Mouse (Mus musculus): ENCODE data around the gene Bola3. TPM values are rescaled to one million over a fixed set of nuclear protein-coding genes. Genes with fewer than 3 reads are reported as not detected.

Bola3 gene
- polyA plus RNA-seq, 1 experiment from 2014 or later: 118 TPM

DNA sequence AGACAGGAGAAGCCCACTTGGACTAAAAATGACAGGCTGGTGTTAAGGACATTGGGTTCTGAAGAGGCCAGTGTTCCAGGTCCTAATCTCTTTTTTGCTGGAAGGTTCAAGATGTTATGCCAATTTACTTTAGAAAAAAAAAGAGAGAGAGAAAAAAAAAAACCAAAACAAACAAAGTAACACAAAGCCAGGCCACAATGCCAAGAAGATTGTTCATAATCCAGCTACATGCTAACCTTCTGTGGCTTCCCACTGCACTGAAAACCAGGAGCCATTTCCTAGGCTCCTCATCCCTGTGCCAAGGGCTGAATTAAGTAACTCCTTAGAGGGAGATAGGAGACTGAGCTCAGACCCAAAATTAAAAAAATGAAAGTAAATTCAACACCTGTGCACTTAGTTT is 33.7 kb upstream of the Bola3 start:
- Histone ChIP-seq H3K4me3 (ENCODE audit: low read depth, low read length) (no peak overlapping the region), H3K9me3 (ENCODE audit: control insufficient read depth, low read depth, low read length) (no peaks in the 10 kb centered on the region), H3K4me2 (replicated peaks; ENCODE audit: low read depth, low read length) (no peak overlapping the region), H3K9ac (replicated peaks; ENCODE audit: low read depth, low read length) (no peak overlapping the region), H3K36me3 (ENCODE audit: control insufficient read depth, insufficient read depth, low read length) (peaks cover 9% of the 10 kb centered on the region), H3K27ac (ENCODE audit: low read length) (no peak overlapping the region), H3K4me1 (ENCODE audit: control insufficient read depth, insufficient read depth, low read length) (peaks cover 12% of the 10 kb centered on the region; the same call in 1 of the 2 replicates), H3K27me3 (ENCODE audit: control insufficient read depth, insufficient read depth, low read length) (no peaks in the 10 kb centered on the region)
- ATAC-seq (ENCODE audit: insufficient number of reproducible peaks, insufficient read depth, low FRiP score, low read depth): no peak

DNA sequence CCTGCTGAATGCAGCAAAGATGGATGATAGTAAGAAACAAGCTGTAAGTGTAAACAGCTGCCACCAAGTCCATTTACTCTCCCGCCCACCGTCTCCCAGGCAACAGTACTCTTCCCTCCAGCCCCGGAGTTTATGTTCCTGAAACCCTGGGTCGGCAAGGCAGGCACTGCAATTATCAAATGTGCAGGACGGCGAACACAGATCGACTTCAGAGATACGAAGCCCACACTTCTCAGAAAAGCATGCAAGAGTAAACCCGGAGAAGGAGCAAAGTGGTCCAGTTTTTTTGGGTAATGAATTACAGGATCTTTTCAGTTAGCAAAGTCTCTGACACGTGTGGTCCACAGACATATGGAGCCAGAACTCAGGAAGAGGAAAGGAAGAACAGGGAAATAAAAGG is 32.9 kb upstream of the Bola3 start:
- ATAC-seq (ENCODE audit: insufficient number of reproducible peaks, insufficient read depth, low FRiP score, low read depth): no peak
- Histone ChIP-seq H3K27ac (ENCODE audit: low read length) (no peak overlapping the region), H3K4me1 (ENCODE audit: control insufficient read depth, insufficient read depth, low read length) (peaks cover 12% of the 10 kb centered on the region; the same call in 1 of the 2 replicates), H3K27me3 (ENCODE audit: control insufficient read depth, insufficient read depth, low read length) (no peaks in the 10 kb centered on the region), H3K9ac (replicated peaks; ENCODE audit: low read depth, low read length) (no peak overlapping the region), H3K4me2 (replicated peaks; ENCODE audit: low read depth, low read length) (peak overlapping the region; percentile 82), H3K36me3 (ENCODE audit: control insufficient read depth, insufficient read depth, low read length) (peaks cover 9% of the 10 kb centered on the region), H3K9me3 (ENCODE audit: control insufficient read depth, low read depth, low read length) (no peaks in the 10 kb centered on the region), H3K4me3 (ENCODE audit: low read depth, low read length) (peak overlapping the region; percentile 11)
- 4% methylated on average over 10 of the region's 10 CpGs for WGBS

DNA sequence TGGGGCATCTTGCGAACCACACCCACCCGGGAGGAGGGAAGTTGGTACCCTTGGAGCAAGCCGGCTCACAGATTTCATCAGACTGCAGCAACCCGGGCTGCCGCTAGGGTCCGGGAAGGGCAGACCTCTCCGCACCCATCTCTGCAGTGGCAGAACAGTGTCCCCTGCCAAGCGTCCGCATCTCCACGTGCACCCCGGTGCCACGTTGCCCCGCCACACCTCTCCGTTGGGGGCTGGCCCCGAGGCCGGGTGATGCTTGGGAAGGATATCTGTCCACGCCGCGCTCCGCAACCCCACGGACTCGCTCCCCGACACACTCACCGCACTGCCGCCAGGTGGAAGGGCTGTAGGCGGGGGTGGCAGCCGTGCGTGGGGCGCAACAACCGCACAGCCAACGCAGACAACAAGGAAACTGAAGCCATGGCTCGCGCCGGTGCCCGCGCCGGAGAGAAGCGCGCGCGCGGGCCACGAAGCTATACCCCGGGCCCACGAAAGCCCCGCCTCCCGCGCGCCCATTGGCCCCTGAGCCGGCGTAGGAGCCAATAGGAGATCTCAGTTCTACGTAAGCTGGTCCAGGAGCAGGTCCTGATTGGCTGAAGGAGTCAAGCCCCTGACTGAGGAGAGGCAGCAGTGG is 31.7 kb upstream of the Bola3 start:
- H3K4me2 ChIP-seq (replicated peaks; ENCODE audit: low read depth, low read length): peak overlapping the region; percentile 82
- peak overlapping the region; percentile 95 for H3K4me3 ChIP-seq (ENCODE audit: low read depth, low read length)
- peak; percentile 98 for ATAC-seq (ENCODE audit: insufficient number of reproducible peaks, insufficient read depth, low FRiP score, low read depth)
- H3K9me3 ChIP-seq (ENCODE audit: control insufficient read depth, low read depth, low read length): no peaks in the 10 kb centered on the region
- peaks cover 12% of the 10 kb centered on the region; the same call in 1 of the 2 replicates for H3K4me1 ChIP-seq (ENCODE audit: control insufficient read depth, insufficient read depth, low read length)
- H3K36me3 ChIP-seq (ENCODE audit: control insufficient read depth, insufficient read depth, low read length): no peaks in the 10 kb centered on the region; the same call in 1 of the 2 replicates
- H3K9ac ChIP-seq (replicated peaks; ENCODE audit: low read depth, low read length): peak overlapping the region; percentile 53
- WGBS: under 1% methylated on average over 52 of the region's 52 CpGs
- H3K27me3 ChIP-seq (ENCODE audit: control insufficient read depth, insufficient read depth, low read length): no peaks in the 10 kb centered on the region
- H3K27ac ChIP-seq (ENCODE audit: low read length): no peak overlapping the region

DNA sequence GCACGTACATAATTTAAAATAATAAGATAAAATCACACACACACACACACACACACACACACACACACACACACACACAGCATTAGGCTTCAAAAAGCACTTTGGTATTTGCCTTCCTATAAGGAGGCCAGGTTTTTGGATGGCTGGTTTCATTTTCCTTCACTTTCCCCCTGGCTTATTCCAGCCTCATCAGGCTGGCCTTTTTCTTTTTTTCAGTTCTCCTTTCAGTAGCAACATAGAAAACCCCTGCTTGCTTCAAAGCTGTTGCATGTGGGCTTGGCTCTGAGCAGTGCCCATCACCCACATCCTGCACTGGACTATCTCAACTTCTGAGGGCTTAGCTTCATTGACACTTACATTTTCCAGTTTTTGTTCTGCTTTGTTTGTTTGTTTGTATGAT is 27.0 kb upstream of the Bola3 start:
- H3K4me2 ChIP-seq (replicated peaks; ENCODE audit: low read depth, low read length): no peak overlapping the region
- peaks cover 6% of the 10 kb centered on the region; the same call in 1 of the 2 replicates for H3K4me1 ChIP-seq (ENCODE audit: control insufficient read depth, insufficient read depth, low read length)
- no peak for ATAC-seq (ENCODE audit: insufficient number of reproducible peaks, insufficient read depth, low FRiP score, low read depth)
- no peaks in the 10 kb centered on the region for H3K27me3 ChIP-seq (ENCODE audit: control insufficient read depth, insufficient read depth, low read length)
- no peak overlapping the region for H3K27ac ChIP-seq (ENCODE audit: low read length)
- no peaks in the 10 kb centered on the region for H3K9me3 ChIP-seq (ENCODE audit: control insufficient read depth, low read depth, low read length)
- 42% methylated on average over 1 of the region's 1 CpGs for WGBS
- no peak overlapping the region for H3K9ac ChIP-seq (replicated peaks; ENCODE audit: low read depth, low read length)
- no peak overlapping the region for H3K4me3 ChIP-seq (ENCODE audit: low read depth, low read length)
- H3K36me3 ChIP-seq (ENCODE audit: control insufficient read depth, insufficient read depth, low read length): no peaks in the 10 kb centered on the region

DNA sequence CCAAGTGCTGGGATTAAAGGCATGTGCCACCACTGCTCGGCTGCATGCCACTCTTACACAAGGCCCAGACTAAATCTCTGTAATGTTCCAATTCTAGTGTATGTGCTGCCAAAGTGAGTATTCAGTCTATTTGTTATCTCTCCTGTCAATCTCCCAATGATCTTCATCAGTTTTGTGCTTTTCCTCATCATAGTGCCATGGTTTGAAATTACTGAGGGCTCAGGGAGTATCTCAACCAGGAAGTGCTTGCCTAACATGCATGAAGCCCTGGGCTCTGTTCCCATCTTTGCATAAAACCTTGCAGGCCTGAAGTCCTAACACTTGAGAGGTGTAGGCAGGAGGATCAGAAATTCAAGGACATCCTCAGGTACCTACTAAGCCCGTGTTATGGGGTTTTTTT is 26.2 kb upstream of the Bola3 start:
- H3K4me1 ChIP-seq (ENCODE audit: control insufficient read depth, insufficient read depth, low read length): peaks cover 9% of the 10 kb centered on the region; the same call in 1 of the 2 replicates
- no peaks in the 10 kb centered on the region for H3K9me3 ChIP-seq (ENCODE audit: control insufficient read depth, low read depth, low read length)
- no peaks in the 10 kb centered on the region for H3K36me3 ChIP-seq (ENCODE audit: control insufficient read depth, insufficient read depth, low read length)
- H3K27ac ChIP-seq (ENCODE audit: low read length): no peak overlapping the region
- no peak for ATAC-seq (ENCODE audit: insufficient number of reproducible peaks, insufficient read depth, low FRiP score, low read depth)
- no peak overlapping the region for H3K4me2 ChIP-seq (replicated peaks; ENCODE audit: low read depth, low read length)
- no peak overlapping the region for H3K9ac ChIP-seq (replicated peaks; ENCODE audit: low read depth, low read length)
- 64% methylated on average over 2 of the region's 2 CpGs for WGBS
- no peak overlapping the region for H3K4me3 ChIP-seq (ENCODE audit: low read depth, low read length)
- H3K27me3 ChIP-seq (ENCODE audit: control insufficient read depth, insufficient read depth, low read length): no peaks in the 10 kb centered on the region

DNA sequence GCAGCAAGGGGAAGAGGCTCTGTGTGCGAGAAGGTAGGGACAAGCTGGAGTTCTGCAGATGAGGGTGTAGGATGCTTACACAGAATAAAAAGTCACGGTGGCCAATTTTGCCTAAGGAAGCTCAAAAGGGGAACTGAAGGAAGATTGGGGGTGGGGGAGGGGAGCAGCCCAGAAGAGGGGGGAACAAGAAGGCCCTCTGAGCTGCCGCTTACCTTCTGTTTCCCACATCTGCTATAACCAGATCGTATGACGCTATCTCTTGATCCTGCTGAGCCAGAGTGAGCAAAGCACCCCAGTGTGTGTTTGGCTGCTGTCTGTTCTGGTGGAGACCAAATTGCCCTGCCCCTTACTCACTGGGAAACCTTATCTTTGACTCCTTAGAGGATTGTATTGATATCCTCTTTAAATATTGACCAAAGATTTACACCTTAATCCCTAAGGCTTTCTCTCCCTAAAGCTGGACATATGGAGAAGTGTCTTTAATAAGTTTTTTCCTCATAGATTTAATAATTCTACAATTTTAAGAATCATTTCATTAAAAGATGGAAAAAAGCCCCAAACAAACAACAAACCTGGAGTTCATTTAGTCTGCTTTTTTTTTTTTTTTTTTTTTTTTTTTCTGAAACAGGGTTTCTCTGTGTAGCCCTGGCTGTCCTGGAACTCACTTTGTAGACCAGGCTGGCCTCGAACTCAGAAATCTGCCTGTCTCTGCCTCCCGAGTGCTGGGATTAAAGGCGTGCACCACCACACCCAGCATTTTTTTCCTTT is 25.1 kb upstream of the Bola3 start:
- Histone ChIP-seq H3K9ac (replicated peaks; ENCODE audit: low read depth, low read length) (no peak overlapping the region), H3K27ac (ENCODE audit: low read length) (no peak overlapping the region), H3K27me3 (ENCODE audit: control insufficient read depth, insufficient read depth, low read length) (no peaks in the 10 kb centered on the region), H3K9me3 (ENCODE audit: control insufficient read depth, low read depth, low read length) (no peaks in the 10 kb centered on the region), H3K4me1 (ENCODE audit: control insufficient read depth, insufficient read depth, low read length) (peaks cover 9% of the 10 kb centered on the region; the same call in 1 of the 2 replicates), H3K36me3 (ENCODE audit: control insufficient read depth, insufficient read depth, low read length) (no peaks in the 10 kb centered on the region; the same call in 1 of the 2 replicates), H3K4me3 (ENCODE audit: low read depth, low read length) (no peak overlapping the region), H3K4me2 (replicated peaks; ENCODE audit: low read depth, low read length) (no peak overlapping the region)
- ATAC-seq (ENCODE audit: insufficient number of reproducible peaks, insufficient read depth, low FRiP score, low read depth): no peak
- WGBS: 57% methylated on average over 8 of the region's 8 CpGs

DNA sequence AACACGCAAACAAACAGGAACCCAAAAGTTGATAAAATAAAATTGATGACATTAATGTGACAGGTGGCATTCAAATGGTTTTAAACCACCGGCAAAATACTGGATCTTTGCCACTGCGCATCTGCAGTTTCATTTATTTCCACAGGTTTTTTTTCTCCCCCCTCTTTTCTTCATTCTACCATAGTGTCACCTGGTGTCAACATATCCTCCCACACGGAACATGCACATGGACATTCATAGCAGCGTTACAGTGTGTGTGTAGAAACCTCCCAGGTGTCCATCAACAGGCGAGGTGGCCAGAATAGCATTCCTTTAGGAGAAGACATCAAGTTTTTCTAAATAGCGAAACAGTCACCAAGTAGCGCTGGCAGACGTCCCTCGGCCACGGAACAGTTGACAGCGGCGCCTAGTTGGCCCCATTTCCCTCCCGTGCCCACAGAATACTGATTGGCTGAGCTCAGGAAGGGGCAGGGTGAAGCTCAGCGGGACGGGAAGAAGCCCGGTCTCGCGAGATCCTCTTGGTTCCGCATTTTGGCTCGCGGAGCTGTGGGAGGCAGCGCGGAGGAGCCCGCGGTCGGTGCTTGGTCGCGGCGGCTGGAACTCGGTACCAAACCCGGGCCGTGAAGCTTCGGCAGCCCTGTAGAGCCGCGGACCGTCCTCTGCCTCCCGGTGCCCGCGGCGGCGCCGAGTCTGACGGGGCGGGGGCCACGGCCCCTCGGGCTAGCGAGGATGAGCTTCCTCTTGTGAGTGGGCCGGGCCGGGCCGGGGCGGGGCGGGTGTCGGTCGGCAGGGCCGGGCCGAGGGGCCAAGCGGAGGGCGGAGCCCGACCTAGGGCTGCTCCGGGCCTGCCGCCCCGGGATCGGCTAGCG is 23.2 kb upstream of the Bola3 start, which contains the start of the genes Mthfd2 and Mob1a:
TSS of gene Mthfd2 (minus strand) at position 384 of the 869 bp plus-strand sequence.
TSS of gene Mob1a (plus strand) at position 492 of the 869 bp plus-strand sequence.
- peaks cover 8% of the 10 kb centered on the region for H3K36me3 ChIP-seq (ENCODE audit: control insufficient read depth, insufficient read depth, low read length)
- H3K4me2 ChIP-seq (replicated peaks; ENCODE audit: low read depth, low read length): peak within 1 kb of the TSS; percentile 82
- WGBS: under 1% methylated on average over 65 of the region's 65 CpGs
- H3K27ac ChIP-seq (ENCODE audit: low read length): peak within 1 kb of the TSS; percentile 93
- peak within 1 kb of the TSS; percentile 94 for H3K4me3 ChIP-seq (ENCODE audit: low read depth, low read length)
- peaks cover 9% of the 10 kb centered on the region; the same call in 1 of the 2 replicates for H3K4me1 ChIP-seq (ENCODE audit: control insufficient read depth, insufficient read depth, low read length)
- no peaks in the 10 kb centered on the region for H3K27me3 ChIP-seq (ENCODE audit: control insufficient read depth, insufficient read depth, low read length)
- ATAC-seq (ENCODE audit: insufficient number of reproducible peaks, insufficient read depth, low FRiP score, low read depth): peak; percentile 96
- H3K9me3 ChIP-seq (ENCODE audit: control insufficient read depth, low read depth, low read length): no peaks in the 10 kb centered on the region
- peak within 1 kb of the TSS; percentile 80 for H3K9ac ChIP-seq (replicated peaks; ENCODE audit: low read depth, low read length)

DNA sequence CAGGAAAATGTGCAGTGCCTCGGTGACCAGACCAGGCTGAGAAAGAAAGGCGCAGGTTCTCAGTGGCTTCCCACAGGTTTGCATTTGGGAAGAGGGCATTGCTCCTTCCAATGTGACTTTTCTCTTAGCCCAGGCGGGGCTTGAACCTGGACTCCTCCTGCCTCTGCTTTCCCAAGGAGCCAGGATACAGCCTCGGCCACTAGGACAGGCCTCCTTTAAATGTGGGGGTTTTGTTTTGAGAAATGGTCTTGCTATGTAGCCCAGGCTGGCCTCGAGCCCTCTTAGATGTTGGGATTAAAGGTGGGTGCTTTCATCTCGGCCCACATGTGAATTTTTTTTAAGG is 22.6 kb upstream of the Bola3 start:
- H3K9me3 ChIP-seq (ENCODE audit: control insufficient read depth, low read depth, low read length): no peaks in the 10 kb centered on the region
- 5% methylated on average over 6 of the region's 6 CpGs for WGBS
- no peaks in the 10 kb centered on the region for H3K27me3 ChIP-seq (ENCODE audit: control insufficient read depth, insufficient read depth, low read length)
- peak overlapping the region; percentile 56 for H3K4me2 ChIP-seq (replicated peaks; ENCODE audit: low read depth, low read length)
- peaks cover 9% of the 10 kb centered on the region; the same call in 1 of the 2 replicates for H3K4me1 ChIP-seq (ENCODE audit: control insufficient read depth, insufficient read depth, low read length)
- peaks cover 13% of the 10 kb centered on the region for H3K36me3 ChIP-seq (ENCODE audit: control insufficient read depth, insufficient read depth, low read length)
- peak overlapping the region; percentile 80 for H3K9ac ChIP-seq (replicated peaks; ENCODE audit: low read depth, low read length)
- no peak for ATAC-seq (ENCODE audit: insufficient number of reproducible peaks, insufficient read depth, low FRiP score, low read depth)
- peak overlapping the region; percentile 94 for H3K4me3 ChIP-seq (ENCODE audit: low read depth, low read length)
- peak overlapping the region; percentile 93 for H3K27ac ChIP-seq (ENCODE audit: low read length)
